Mouse (Mus musculus): ENCODE measurements at regions not wholly inside any gene's neighbourhood (a gene's known extent, or its start where the extent isn't known, plus 50 kb on each side); places are given as distances from the start of the nearest gene placed in this dataset.

- no peak for DNase-seq
Measured at GRCm38 (mm10) chr8:103144835-103145234, 359.4 kb upstream of the Cdh11 start.

GRCm38 (mm10) chr8:103148013-103148412 is 362.6 kb upstream of the Cdh11 start:
- DNase-seq, result no peak

- no peak for DNase-seq
Measured at GRCm38 (mm10) chr8:103148447-103148846, 363.0 kb upstream of the Cdh11 start.

- DNase-seq, result no peak
Measured at GRCm38 (mm10) chr8:103166623-103167316, 381.3 kb upstream of the Cdh11 start.

DNA sequence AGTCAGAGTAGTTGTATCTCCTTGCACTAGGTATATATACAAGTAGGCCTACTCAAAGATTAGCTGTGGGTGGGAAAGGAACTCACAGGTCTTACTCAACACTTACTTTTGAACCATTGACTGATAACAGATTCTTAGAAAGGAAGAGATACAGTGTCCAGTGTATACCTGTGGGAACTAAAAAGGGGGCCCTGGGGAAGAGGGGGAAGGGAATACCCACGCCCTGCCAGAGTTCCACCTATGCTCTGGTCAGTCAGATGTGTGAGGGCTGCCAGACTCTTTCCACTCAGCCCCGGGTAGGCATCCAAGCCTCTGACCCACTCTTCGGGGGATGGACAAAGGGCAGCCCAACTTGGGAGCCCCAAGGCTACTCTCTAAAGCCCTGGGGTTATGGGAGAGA is 387.9 kb upstream of the Cdh11 start:
- no peak for DNase-seq

DNA sequence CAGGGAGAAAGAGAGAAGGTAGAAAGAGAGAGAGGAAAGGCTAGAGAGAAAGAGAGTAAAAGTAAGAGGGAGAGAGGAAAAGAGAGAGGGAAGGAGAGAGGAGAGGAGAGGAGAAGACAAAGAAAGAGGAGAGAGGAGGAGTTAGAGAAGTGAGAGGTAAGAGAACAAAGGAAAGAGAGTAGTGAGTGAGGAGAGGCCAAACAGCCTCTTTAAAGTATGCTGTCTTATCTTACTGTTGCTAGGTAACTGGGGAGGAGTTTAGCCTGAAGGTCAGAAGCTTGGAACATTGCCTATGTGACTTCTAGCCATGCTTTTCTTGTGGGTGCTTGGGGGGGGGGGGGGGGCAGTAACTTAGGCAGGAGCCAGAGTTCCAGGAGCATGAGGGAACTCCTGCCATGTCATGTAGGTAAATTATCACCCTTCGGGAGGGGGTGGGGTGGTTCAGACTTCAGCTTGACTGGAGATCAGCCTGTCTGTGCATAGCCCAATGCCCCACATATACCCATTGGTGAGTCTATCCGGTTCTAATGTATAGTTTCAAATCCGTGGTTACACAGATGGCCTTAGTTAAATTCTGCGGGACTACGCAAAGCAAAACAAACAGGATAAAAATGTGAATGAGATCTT is 388.5 kb upstream of the Cdh11 start:
- DNase-seq, result no peak

DNA sequence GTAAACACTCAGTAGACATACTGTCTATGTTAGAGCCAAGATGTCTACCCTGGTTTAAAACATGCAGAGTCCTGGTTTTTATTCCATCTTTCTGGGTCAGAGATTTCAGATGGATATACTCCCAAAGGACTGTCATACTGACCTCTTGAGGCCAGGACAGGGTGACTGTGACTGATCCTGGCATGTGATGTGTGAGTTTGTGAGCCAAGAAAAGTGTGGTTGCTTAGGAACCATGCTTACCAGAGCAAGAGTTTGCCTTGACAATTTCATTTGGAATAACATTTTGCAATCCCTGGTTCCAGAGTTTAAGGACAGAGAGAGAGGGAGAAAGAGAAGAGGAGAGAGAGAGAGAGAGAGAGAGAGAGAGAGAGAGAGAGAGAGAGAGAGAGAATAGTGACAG is 395.2 kb upstream of the Cdh11 start:
- peak; percentile 3 for DNase-seq

DNA sequence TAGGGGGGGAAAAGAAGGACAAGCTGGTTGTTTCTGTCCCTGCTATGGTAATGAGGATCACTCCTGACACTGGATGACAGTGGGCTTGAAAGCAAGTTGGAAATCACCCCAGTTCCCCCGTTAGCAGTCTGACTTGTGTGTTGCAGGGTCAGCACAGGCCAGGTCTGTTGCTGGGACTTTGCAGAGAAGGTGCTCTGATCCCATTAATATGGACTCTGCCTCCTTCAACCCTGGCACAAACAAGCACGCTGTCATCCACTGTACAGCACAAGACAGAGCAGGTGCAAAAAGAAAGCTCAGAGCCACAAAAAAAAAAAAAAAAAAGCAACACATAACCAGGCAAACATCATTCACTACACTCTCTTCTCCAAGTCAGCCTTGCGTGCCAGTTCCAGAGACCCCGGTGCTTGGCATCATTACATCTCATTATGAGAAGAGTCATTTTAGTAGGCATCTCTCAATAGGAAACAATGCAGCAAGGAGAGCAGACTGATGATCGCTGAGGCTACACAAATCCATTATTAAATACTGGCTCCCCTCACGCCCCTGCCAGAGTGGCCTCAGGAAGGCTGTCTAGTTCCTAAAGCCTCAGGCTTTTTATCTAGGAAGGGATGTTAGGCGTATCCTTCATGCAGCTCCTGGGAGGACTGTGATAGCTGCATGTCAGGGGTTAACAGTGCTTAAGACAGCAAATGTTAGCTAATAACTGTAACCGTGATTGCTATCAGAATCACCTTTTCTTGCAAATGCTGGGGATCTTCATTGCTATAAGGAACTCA is 403.5 kb upstream of the Cdh11 start:
- DNase-seq, result no peak

GRCm38 (mm10) chr8:103198251-103198650 is 412.8 kb upstream of the Cdh11 start:
- no peak for DNase-seq

- DNase-seq, result no peak
Measured at GRCm38 (mm10) chr8:103199696-103200615, 414.5 kb upstream of the Cdh11 start.

DNA sequence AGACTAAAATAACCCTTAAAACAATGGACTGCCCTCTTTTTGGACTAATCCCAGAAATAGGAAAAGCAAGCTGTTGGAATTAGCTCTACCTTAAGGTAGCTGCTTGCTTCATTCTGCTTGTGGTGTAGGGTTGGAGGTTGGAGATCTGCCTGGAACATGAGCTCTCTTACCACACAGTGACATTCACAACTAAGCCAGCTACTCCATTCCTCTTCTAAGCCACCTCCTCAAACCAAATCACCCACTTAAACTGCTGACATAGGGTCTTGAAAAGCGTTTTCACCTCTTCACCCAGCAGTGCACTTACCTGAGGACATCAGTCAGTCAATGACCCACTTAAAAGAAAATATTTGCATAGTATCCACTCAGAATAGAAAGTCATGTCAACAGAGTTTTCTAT is 418.3 kb upstream of the Cdh11 start:
- DNase-seq, result no peak

- DNase-seq, result peak; percentile 19
Measured at GRCm38 (mm10) chr8:103214606-103215005, 429.2 kb upstream of the Cdh11 start.

GRCm38 (mm10) chr8:103230741-103231475 is 445.5 kb upstream of the Cdh11 start:
- DNase-seq, result peak; percentile 26

DNA sequence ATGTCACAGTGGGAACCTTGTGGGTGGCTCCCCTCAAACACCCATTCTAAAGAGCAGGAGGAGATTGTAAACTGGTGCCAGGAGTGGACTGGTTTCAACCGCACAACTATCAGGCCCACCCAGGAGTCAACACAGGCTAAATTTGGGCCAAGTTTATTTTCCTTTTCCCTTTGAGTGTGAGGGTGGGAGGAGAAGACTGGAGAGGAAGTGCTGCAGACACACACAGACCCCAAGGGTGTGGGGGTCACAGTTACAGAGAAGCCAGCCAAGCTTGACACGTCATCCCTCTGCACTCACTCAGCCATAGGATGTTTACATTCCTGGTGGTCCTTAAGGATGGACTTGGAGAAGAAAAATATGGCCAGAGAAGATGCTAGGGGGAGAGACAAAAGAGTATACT is 448.9 kb upstream of the Cdh11 start:
- peak; percentile 57 for DNase-seq

DNA sequence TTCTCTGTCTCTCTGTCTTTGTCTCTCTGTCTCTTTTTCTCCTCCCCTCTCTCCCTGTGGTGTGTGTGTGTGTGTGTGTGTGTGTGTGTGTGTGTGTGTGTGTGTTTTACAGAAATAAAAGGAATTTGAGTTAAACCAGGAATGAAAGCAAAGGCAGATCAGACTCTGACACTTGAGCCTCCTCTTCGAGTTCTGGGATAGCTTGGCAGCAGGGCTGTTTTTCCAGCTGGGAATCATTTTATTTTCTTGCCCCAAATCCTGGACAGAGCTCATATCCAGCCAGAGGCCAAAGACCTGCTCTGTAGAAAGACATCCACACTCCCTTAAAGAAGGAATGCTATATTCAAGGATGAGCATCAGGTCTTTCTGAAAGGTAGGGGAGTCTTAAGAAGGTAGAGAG is 450.2 kb upstream of the Cdh11 start:
- peak; percentile 58 for DNase-seq

- no peak for DNase-seq
Measured at GRCm38 (mm10) chr8:103238456-103238970, 453.1 kb upstream of the Cdh11 start.

DNA sequence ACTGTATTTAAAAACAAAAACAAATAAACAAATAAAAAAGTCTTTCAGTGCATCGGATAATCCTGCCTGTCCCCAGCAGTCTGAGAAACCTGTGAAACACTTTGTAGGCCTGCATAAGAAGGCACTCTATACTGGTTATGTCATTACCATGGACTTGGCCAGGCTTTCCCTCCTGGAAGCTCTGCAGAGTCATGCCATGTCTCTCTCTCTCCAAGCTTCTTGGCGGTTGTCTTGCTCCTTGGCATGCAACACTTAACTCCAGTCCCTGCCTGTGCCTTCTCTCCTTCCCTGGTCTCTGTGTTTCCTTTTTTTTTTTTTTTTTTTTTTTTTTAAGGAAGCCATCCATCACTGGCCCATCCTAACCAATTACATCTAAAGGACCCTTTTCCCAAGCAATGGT is 458.7 kb upstream of the Cdh11 start:
- no peak for DNase-seq

DNA sequence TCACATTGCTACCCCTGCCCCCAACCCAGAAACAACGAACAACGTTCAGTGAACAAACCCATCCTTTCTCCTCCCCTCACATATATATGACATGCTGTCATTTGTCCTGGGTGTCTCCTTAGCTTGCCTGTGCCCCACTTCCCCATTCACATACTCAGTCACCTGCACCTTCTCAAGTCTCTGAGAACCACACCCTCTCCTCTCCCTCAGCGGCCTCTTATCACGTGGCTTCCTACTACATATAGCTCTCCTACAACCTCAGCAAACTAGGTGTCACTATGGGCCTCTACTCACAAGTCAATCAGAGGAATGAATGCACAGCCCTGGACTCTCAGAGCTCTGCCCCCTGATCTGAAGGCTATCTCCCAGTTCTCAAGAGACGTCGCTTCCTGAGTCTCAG is 459.2 kb upstream of the Cdh11 start:
- no peak for DNase-seq

GRCm38 (mm10) chr8:103245864-103246263 is 460.4 kb upstream of the Cdh11 start:
- no peak for DNase-seq

GRCm38 (mm10) chr8:103261236-103261635 is 475.8 kb upstream of the Cdh11 start:
- DNase-seq, result no peak

DNA sequence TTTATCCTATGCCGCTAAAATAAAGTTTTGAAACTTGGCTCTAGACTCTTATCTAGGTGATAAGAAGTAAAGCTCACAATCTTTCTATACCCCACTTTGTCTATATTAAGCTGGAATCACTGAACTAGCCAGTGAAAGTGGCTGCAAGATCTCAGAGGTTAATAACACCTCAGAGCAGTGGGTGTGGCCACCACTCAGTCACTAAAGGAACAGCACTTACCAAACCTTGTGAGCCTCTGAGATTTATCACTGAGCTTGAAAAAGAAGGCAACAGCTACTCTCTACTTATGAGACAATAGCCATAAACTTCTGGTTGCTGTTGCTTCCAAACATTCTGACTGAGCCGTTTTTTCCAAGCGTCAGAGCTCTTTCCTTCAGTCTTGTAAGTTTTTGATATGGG is 484.6 kb upstream of the Cdh11 start:
- DNase-seq, result no peak
